Comparison of ENCODE assay signal across 7 mouse cellular contexts in genomic region chr15:31454096-31454860, GRCm38 (mm10). TPM values are rescaled to one million over a fixed set of nuclear protein-coding genes. Genes with fewer than 3 reads are reported as not detected.
DNase-seq lines count a peak whose midpoint lies in the region; ATAC-seq and TF ChIP-seq lines count a peak whose summit lies in the region.

No protein-coding gene starts in this region.

- TF ChIP-seq CTCF in liver, embryonic 14.5 days (IDR thresholded peaks at IDR 0.05; ENCODE audit: low read depth) = no peak

- no peak; the same call in 1 of the 2 replicates for ATAC-seq in neural tube, embryonic 11.5 days (ENCODE audit: insufficient read depth, low FRiP score, low TSS enrichment)
- ATAC-seq in heart, embryonic 16.5 days (replicated peaks; ENCODE audit: extremely low read depth, insufficient read depth, low FRiP score) = no peak
- no peak for ATAC-seq in liver, embryonic 14.5 days (ENCODE audit: insufficient read depth)

- H3K4me3 ChIP-seq in neural tube, embryonic 11.5 days (ENCODE audit: low read depth, low read length) = peak overlapping the region; percentile 59; the same call in 1 of the 2 replicates
- H3K4me3 ChIP-seq in heart, embryonic 16.5 days (ENCODE audit: low read length) = peak overlapping the region; percentile 83
- H3K4me3 ChIP-seq in liver, embryonic 14.5 days (ENCODE audit: insufficient read depth in 1 of 2, low read depth in 2 of 2, low read length in 2 of 2) = peak overlapping the region in 1 of 2 experiments; percentile 64; a peak in 2 of 4 replicates

- WGBS in neural tube, embryonic 11.5 days = 54% methylated on average over 10 of the region's 10 CpGs
- WGBS in heart, embryonic 16.5 days = 48% methylated on average over 10 of the region's 10 CpGs
- WGBS in liver, embryonic 14.5 days (ENCODE audit: insufficient replicate concordance) = 33% methylated on average over 10 of the region's 10 CpGs

- H3K36me3 ChIP-seq in neural tube, embryonic 11.5 days (ENCODE audit: control insufficient read depth, insufficient read depth, low read length) = peaks cover 6% of the 10 kb centered on the region; the same call in 1 of the 2 replicates
- peaks cover 10% of the 10 kb centered on the region for H3K36me3 ChIP-seq in heart, embryonic 16.5 days (ENCODE audit: control insufficient read depth, insufficient read depth)
- peaks cover 15% of the 10 kb centered on the region for H3K36me3 ChIP-seq in liver, embryonic 14.5 days (replicated peaks; ENCODE audit: control insufficient read depth, insufficient read depth, low read depth)

- H3K9me3 ChIP-seq in neural tube, embryonic 11.5 days (ENCODE audit: control insufficient read depth, low read length) = no peaks in the 10 kb centered on the region
- no peaks in the 10 kb centered on the region for H3K9me3 ChIP-seq in heart, embryonic 16.5 days (replicated peaks; ENCODE audit: control insufficient read depth, low read length)
- H3K9me3 ChIP-seq in liver, embryonic 14.5 days (ENCODE audit: control insufficient read depth, low read length) = no peaks in the 10 kb centered on the region

- no peak for DNase-seq in neural tube, embryonic 11.5 days (ENCODE audit: low spot score)
- no peak for DNase-seq in neural tube, embryonic 10.5 days (ENCODE audit: extremely low spot score, low spot score)
- DNase-seq in liver, embryonic 14.5 days (ENCODE audit: low read depth in 3 of 3, low spot score in 3 of 3) = no peak
- DNase-seq in yolk sac, embryonic 10.5 days (ENCODE audit: low spot score) = no peak
- no peak for DNase-seq in embryo, embryonic 9.5 days (ENCODE audit: extremely low spot score)
- DNase-seq in T-cell, adult 2 months (ENCODE audit: low spot score) = no peak

- no peak overlapping the region for H3K9ac ChIP-seq in neural tube, embryonic 11.5 days (ENCODE audit: low read length)
- H3K9ac ChIP-seq in heart, embryonic 16.5 days (ENCODE audit: low read length) = peak overlapping the region; percentile 87
- no peak overlapping the region; the same call in 1 of the 2 replicates for H3K9ac ChIP-seq in liver, embryonic 14.5 days (replicated peaks)

- H3K4me1 ChIP-seq in neural tube, embryonic 11.5 days (ENCODE audit: control insufficient read depth, insufficient read depth, low read length) = no peaks in the 10 kb centered on the region
- peaks cover 10% of the 10 kb centered on the region for H3K4me1 ChIP-seq in heart, embryonic 16.5 days (ENCODE audit: control insufficient read depth, insufficient read depth, low read length)
- peaks cover 4 to 19% of the 10 kb centered on the region in 2 experiments; a peak in 3 of 4 replicates for H3K4me1 ChIP-seq in liver, embryonic 14.5 days (replicated peaks; ENCODE audit: control insufficient read depth in 2 of 2, insufficient read depth in 2 of 2, low read length in 1 of 2)

- H3K4me2 ChIP-seq in neural tube, embryonic 11.5 days (ENCODE audit: low read depth) = peak overlapping the region; percentile 67
- H3K4me2 ChIP-seq in heart, embryonic 16.5 days (ENCODE audit: low read depth, low read length) = peak overlapping the region; percentile 91
- peak overlapping the region; percentile 94 for H3K4me2 ChIP-seq in liver, embryonic 14.5 days (ENCODE audit: low read depth)

- H3K27ac ChIP-seq in neural tube, embryonic 11.5 days (ENCODE audit: low read depth, low read length) = no peak overlapping the region
- H3K27ac ChIP-seq in heart, embryonic 16.5 days (ENCODE audit: low read length) = no peak overlapping the region; the same call in 1 of the 2 replicates
- no peak overlapping the region for H3K27ac ChIP-seq in liver, embryonic 14.5 days

- H3K27me3 ChIP-seq in neural tube, embryonic 11.5 days (ENCODE audit: control insufficient read depth, insufficient read depth, low read length) = no peaks in the 10 kb centered on the region
- H3K27me3 ChIP-seq in heart, embryonic 16.5 days (ENCODE audit: control insufficient read depth, insufficient read depth, low read length) = no peaks in the 10 kb centered on the region
- no peaks in the 10 kb centered on the region for H3K27me3 ChIP-seq in liver, embryonic 14.5 days (ENCODE audit: control insufficient read depth, insufficient read depth, low read length)

- TF ChIP-seq EP300 in liver, embryonic 14.5 days (IDR thresholded peaks at IDR 0.05; ENCODE audit: low read depth) = no peak

RNA-seq across cellular contexts. Expression of gene Ropn1l, which starts 0.7 kb away (rescaled TPM):
- polyA plus RNA-seq in neural tube, embryonic 11.5 days (2014; fragmentation: Nextera tagmentation; extraction: Ambion mirVana) = 2.7 and 3.2 TPM in 2 replicates
- polyA plus RNA-seq in heart, embryonic 16.5 days (2015; fragmentation: Nextera tagmentation; extraction: Ambion mirVana) = 1.7 and 2.4 TPM in 2 replicates
- 0.86 and 1.0 TPM in 2 replicates for polyA plus RNA-seq in liver, embryonic 14.5 days (2012; rRNA removed)
- polyA plus RNA-seq in liver, embryonic 14.5 days (2014; fragmentation: Nextera tagmentation; extraction: Ambion mirVana) = 1.9 and 2.7 TPM in 2 replicates
